Mouse (Mus musculus): Measurements from ENCODE around the gene Sds. TPM values are rescaled to one million over a fixed set of nuclear protein-coding genes. Genes with fewer than 3 reads are reported as not detected.
"Not testable (repeated sequence)": the region's sequence is repeated elsewhere in the genome, so short reads cannot be mapped to it uniquely, and the experiment has no call there.

Gene Sds
- total RNA-seq, 2 experiments from 2014 or later, result not detected

DNA sequence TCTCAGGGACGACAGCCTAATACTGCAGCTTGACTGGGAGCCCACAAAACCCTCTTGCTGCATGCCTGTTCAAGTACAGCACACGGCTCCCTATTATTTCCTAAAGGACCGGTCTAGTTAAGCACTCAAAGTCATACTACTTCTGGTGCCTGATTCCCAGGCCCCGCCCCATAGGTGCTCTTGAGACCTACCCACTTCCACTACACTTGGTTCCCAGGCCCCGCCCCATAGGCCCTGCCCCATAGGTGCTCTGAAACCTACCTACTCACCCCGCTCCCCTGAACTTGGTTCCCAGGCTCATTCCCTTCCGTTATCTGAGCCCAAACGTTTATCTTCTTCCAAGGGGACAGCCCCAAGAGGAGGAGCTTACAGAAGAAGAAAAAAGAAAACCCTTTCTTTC, 11.5 kb downstream of the Sds start:
- DNase-seq, result no peak

DNA sequence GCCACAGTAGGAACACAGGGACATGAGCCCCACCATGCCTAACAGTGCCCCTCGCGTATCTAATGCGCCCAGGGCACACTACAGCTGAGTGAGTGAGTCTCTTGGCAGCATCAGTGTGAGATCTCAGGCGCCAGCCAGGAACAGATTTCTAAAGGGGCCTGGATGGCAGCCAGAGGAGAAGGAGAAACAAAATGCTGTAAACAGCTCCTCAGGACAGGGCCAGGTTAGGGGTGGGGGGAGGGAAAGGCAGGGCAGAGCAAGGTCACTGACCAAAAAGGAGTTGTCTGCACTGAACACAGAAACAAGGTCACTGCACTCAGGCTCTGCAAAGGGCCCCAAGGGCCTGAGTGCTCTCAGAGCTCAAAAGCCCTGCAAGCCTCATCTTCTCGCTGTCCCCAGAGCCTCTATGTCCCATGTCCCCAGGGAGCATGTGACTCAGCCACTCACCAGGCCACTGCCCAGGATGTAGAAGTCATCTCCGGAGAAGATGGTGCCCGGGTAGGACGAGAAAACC, 14.4 kb downstream of the Sds start:
- DNase-seq, result no peak

DNA sequence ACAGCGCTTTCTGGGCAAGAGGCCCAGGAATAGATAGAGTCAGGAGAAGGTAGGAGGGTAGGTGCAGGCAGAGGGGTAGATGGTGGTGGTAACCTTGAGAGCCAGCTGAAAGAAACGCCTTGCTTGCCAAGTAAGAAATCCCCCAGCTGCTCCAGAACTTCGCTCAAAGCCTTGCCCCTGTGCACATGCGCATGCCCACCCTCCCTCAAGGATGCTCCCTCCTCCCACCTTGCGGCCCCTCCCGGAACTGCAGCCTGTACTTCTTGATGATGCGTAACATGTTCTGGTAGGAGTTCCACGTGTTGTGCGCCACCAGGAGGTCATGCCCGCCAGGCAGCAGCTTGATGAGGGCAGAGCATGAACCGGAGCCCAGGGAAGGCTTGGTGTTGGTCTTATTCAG, 16.1 kb downstream of the Sds start:
- peak; percentile 58 for DNase-seq

DNA sequence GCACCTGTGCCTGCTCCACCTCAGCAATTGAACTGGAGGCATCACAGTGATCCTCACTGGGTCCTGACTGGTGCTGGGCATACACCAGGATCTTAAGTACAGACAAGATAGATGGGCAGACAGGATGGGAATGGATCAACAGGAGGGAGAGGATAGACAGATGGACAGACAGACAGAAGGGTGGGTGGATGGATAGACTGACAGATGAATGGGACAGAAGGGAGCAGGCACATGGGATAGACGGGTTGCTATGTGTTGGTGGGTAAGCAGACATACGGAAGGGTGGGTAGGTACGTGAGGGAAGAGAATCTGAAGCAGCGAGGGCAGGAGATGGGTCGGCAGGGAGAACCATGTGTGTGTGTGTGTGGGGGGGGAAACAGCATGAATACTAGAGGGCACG, 17.1 kb downstream of the Sds start:
- no peak for DNase-seq

DNA sequence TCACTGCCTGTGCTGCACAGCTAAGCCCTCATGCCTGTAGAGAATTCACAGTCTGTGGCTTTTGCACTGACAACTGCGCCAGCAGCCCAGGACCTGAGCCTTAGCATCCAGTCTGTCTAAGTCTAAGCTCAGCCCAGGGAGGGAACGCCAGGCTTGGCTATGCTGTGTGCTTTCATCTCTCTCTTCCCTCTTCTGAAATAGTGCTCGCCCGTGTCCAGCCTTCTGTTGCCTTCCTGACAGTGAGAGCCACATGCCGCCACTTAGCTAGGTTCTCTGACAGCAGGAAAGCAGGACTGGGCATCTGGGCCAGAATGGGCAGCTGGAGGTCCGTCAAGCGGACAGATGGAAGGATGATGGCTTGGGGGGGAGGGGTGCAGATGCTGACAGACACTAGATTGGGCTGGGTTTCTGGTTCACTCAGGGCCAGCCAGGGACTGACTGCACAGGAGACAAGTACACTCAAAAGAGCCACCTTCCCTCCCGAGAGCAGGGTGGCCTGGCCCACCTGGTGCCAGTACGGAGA, 17.6 kb downstream of the Sds start:
- no peak for DNase-seq

DNA sequence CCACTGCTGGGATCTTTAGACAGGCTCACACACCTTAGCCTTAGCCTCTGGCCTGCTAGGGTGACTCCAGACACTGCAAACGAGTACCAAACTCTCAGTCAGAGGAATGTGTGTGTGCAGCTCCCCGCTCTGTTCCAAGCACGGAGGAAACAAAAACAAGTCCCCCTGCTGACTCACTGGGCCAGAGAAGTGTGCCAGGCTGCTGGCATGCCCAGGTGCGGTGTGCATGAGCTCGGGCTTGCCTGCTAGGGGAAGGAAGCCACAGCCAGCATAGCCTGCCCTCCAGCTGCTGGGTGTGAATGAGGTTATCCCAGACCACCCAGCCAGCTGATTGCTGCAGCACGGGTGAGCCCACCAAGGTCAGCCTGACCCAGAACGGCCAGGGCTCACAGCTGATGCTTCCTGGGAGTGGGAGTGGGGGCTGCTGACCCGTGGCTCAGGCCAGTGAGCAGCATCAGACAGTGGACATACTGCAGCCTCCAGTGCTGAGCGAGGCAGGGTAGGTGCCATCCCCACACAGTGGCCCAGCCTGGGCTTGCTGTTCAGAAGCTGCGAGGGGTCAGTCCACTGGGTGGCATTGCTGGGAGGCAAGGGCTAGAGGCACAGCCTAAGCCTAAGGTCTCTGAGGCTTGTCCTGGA, 18.9 kb downstream of the Sds start:
- no peak for DNase-seq

DNA sequence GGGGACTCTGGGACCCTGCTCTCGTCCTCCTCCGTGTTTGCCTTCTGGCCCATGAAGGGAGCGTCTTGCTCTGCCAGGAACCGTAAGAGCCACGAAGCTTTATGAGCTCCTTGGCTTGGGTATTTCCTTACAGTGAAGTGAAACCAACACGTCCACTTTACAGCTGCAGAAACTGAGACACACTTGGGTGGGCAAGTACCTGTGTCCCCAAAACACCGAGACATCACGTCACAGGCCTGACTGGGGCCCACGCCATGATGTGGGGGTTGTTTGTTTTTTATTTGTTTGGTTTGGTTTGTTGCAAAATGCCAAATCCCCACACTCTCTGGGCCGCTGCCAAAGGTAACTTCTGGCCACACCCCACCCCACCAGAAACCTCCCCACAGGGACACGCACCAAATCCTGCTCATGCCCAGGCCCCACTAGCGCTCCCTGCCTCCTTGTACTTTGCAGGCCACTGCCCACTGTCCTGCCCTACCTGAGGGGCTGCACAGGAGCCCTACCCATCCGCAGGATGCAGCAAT, 19.4 kb downstream of the Sds start:
- no peak for DNase-seq

DNA sequence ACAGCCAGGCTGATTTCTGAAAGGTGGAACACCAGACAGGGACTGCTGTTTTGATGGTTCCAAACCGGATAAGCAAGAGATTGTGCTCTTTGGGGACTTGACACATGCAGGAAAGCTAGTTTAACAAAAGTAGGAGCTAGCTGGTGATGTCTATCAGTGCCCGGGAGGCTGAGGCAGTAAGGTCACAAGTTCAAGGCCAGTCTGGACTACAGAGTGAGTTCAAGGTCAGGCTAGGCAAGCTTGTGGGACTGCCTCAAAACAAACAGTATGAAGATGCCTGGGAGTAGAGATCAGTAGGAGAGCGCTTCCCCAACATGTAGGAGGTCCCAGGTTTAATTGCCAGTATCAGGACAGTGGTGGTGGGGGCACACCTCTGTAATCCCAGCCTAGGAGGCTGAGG, 20.7 kb downstream of the Sds start:
- DNase-seq, result no peak

DNA sequence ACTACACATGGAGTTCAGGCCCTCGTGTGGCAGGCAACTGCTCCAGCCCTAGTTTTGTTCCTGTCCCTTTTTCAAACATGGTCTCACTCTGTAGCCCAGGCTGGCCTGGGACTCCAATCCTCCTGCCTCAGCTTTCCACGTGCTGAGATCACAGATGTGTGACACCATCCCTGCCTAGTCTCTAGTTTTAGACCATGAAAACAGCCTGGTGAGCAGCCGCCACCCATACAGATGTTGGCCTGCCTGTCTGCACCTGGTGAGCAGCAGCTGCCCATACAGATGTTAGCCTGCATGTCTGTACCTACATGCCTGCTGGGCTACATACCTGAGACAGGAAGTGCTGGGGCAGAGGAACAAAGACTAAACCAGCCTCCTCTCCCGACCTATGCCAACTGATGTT, 22.9 kb downstream of the Sds start:
- no peak for DNase-seq

DNA sequence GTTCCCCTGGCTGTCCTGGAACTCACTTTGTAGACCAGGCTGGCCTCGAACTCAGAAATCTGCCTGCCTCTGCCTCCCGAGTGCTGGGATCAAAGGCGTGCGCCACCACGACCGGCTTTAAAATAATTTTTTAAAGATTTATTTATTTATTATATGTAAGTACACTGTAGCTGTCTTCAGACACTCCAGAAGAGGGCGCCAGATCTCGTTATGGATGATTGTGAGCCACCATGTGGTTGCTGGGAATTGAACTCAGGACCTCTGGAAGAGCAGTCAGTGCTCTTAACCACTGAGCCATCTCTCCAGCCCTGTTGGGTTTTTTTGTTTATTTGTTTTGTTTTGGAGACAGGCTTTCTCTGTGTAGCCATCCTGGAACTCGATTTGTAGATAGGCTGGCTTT, 24.3 kb downstream of the Sds start:
- DNase-seq, result not testable (repeated sequence)

DNA sequence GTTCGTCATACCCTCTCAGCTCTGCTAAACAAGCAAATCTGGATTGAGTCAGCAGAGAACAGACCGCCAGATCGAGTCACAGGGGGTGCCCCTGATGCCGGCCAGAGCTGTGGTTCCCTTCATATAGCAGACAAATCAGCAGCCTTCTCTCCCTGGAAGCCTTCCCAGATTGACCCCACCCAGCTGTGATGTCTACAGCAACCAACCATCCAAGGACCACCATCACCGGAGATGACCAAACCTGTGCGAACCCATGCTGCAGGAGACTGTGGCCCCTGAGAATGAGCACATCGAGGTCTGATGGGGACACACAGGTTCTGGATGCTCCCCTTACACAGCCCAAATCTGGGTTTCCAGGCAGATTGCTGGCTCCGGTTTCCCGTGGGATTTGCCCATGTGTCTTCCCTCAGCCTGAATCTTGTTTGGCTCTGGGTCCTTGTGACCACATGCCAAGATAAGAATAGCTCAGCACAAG, 25.9 kb downstream of the Sds start:
- no peak for DNase-seq

DNA sequence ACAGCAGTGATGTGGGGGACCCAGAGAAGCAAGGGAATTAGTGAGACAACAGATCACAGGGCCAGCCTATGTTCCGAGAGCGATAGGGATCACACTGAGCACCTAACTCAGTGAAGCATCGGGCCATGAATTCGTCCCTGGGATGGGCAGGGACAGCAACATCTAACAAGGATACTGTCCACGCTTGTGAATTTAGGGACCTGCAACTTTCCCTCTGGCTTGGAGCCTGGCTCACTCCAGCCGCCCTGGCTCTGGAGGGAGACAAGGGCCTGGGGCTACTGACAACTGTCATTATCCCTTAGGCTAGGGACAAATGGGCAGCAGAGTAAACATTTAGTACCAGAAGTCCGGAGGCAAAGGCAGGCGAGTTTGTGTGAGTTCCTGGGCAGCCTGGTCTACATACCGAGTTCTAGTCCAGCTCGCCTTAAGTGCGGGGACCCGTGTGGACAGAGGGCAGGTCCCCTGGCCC, 26.4 kb downstream of the Sds start:
- DNase-seq, result no peak

DNA sequence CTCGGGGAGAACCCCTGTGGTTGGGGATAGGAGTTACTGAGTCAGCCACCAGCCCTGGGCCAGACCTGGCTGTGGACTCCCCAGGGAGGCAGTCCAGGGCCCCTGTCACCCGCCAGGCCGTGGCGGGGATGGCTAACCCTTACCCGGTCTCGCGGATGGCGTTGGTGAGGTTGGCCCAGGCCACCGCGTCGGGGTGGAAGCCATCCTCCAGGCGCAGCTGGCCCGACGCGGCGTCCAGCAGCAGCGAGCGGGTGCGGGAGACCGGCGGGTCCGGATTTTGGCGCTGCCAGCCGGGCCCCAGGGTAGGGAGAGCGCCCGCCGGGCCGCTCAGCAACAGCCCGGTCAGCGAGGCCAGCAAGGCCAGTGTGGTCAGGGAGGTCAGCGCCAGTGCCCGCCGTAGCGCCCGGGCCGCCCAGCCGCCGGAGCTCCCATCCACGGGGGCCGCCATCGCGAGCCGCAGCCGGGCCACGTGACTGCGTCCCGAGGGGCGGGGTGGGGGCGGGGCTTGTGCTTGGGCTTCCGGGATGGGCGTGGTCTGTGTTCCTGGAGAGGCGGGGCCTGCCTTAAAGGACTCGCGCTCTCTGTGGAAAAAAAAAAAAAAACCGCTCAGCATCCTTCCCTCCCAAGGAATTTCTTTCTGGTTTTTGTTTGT, 26.9 kb downstream of the Sds start, which contains the start of gene Plbd2:
TSS of gene Plbd2 (minus strand) at position 482 of the 652 bp plus-strand sequence.
- DNase-seq, result peak; percentile 88

DNA sequence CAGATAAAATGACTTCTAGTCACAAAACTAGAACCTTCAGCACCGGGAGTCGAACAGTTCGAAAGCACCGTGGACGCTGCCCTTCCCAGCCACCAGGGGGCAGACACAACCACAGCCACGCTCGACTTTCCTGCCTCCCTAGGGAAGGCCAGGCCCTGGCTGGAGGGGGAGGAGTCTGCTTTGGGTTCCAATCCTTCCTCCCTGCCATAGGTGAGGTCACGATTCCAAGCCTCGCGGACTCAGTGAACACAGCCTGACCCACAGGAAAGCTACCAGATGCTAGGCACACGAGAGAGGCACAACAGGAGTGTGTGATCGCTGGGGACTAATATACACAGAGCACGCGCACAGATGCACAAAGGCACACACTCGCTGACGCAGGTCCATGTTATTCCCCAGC, 29.0 kb downstream of the Sds start:
- peak; percentile 81 for DNase-seq

DNA sequence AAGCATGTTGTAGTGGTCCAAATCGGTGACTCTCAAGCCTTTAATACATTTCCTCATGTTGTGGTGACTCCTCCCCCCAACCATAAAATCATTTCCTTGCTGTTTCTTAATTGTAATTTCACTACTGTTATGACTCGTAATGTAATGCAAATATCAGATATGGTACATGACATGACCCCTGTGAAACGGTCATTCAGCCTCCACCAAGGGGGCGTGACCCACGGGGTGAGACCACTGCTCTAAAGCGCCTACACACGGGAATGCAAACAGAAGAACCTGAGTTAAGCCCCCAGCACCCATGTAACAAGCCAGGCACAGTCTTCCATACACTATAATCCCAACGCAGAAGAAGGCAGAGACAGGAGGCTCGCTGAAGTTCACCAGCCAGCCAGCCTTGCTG, 29.5 kb downstream of the Sds start:
- DNase-seq, result no peak

DNA sequence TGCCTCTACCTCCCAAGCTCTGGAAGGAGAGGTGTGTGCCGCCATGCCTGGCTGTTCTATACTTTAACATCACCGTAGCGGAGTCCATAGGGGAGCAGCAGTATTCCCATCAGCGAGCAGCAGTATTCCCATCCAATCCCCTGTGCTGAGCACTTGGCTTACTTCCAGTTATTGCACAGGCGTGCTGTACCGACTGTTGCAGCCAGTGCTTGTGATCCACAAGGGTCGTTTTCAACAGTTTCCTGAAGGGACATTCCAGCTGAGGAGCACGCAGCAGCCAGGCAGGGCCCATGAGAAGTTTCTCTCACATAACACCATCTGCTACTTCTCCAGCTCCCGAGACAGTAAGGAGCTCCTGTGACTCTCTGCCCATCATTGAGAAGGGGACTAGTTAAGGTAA, 30.2 kb downstream of the Sds start:
- no peak for DNase-seq

DNA sequence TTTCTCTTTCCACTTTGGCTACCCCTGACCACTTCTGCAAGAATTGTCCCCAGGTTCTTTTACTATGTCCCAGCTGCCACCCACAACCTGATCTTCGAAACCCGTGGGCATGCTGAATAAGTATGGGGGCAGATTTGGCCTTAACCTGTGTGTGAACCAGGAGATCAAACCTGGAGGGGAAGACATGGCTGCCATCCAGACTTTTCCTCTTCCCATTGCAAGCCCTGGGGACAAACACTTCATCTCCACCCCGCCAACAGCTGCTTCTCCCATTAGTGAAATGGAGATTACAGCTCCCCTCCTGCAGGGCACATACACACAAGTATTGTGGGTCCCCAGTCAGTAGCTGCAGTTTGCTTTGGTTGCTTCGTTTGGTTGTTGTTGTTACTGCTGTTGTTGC, 31.0 kb downstream of the Sds start:
- no peak for DNase-seq

DNA sequence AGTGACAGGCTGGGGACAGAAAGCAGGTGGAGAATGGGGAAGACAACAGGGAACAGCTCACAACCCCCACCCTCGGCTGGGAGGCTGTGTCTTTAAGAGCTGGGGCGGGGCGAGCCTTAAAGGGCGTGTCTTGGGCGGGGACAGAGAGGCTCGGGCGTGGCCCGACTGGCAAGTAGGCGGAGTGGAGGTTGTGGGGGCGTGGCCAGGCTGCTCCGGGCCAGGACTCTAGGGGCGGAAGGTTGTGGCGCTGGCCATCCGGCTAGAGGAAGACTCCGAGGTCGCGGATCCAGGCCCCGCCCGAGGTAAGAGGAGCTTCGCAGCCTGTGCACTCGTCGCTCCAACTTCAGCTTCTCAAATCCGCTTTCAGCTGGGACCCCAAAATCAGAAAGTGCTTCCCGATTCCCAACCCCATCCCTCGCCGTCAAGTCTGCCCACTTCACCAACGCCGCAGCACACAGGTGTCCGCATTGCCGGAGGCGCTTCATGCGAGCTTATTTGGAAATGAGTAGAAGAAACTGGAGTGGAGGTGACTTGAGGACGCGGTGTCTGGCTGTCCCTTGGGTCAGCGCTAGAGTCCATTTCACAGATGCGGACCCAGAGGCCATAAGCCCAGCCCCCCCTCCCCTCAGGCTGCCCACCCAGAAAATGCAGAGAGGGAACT, 34.8 kb downstream of the Sds start, which contains the start of gene Slc8b1:
TSS of gene Slc8b1 (plus strand) at position 187 of the 661 bp plus-strand sequence.
- DNase-seq, result peak; percentile 98

DNA sequence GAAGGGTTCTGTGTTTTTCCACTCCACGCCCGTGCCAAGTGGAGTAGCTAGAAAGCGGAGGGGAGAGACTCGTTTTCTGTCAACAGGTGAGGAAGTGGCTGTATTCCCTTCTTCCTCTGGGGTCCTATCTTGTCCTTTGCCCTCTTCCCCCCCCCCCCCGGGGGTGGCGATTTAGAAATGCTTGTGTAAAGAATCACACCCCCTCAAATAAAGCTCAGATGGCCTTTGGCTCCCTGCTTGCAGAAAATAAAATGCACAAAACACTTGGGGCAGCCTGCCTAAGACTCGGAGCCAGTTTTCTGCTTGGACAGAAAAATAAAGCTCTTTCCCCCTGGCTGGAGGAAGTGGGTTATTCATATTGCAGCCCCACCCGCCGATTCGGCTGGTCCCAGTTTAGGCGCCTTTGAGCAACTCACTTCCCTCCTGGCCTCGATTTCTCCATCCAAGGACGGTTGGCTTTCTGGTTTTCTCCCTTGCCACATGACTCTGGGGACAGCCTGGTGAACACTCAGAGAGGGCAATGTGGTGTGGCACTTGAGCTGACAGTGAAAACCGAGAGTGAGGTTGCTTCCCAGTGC, 35.4 kb downstream of the Sds start:
- no peak for DNase-seq

DNA sequence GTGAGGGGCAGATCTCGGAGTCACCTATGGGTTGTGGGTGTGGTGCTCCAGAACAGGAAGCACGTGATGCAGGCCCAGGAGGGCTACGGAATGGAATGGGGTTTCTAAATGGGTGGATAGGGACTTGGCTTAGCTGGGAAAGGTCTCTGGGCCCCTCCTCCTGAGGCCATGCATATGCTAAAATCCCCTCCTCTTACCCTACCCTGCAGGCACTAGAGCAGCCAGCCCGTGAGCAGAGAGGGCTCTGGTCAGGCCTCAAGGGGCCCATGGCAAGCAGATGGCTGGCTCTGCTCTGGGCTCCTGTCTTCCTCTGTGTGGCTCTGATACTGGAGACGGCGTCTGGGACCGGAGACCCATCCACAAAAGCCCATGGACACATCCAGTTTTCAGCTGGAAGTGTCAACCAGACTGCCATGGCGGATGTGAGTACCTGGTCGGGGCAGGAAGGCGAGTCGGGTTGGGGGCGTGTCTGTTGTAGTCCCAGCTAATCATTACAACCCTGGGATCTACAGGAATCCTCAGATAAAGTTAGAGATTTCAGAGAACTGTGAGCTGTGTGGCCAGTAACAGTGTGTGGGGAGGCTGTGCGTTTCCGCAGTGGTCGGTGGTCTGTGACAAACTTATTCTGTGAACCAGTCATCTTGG, 36.7 kb downstream of the Sds start:
- DNase-seq, result no peak

DNA sequence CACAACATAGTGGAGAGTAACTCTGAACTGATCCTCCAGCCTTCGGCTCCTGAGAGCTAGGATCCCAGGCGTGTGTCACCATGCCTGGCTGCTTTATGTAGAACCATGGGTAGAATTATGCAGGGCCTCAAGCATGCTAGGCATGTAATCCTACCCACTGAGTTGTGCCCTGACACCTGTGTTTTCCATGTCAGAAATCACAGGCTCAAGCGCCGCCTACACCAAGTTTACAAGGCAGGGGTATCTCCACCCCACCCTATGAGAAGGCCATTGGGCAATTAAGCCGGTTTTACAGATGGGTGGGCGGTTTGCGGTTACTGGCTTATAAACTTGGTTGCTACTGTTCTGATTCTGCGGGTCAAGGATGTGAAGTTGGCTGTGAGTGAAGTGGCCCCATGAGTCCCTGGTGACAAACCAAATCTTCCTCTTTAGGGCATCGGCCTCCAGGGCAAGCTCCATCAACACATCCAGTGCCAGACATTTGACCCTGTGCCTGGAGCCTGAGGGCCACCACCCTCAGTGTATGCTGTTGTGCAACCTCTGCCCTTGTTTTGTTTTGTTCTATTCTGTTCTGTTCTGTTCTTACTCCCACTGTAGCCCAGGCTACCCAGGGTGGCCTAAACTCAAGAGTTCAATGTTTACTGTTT, 37.8 kb downstream of the Sds start:
- no peak for DNase-seq
